Mouse (Mus musculus) adrenal gland, adult 18-20 months (tissue): ENCODE measurements around the gene Igfbp3. TPM values are rescaled to one million over a fixed set of nuclear protein-coding genes. Genes with fewer than 3 reads are reported as not detected.

Experiments used
- DNase-seq, 2 experiments: peaks; one replicate each; pipeline ENCODE4 v3.0.0; 2021 to 2022; ENCODE audit warnings: low spot score in 2 of 2
- total RNA-seq, 2 experiments: library from RNA; stranded (reverse); gene quantifications; 1 replicate in 1 of 2; 2 replicates in 1 of 2; pipeline ENCODE4 v1.2.3; 2021

The Igfbp3 gene
- total RNA-seq, 2 experiments from 2014 or later, result 49.2 to 73.6 TPM

DNA sequence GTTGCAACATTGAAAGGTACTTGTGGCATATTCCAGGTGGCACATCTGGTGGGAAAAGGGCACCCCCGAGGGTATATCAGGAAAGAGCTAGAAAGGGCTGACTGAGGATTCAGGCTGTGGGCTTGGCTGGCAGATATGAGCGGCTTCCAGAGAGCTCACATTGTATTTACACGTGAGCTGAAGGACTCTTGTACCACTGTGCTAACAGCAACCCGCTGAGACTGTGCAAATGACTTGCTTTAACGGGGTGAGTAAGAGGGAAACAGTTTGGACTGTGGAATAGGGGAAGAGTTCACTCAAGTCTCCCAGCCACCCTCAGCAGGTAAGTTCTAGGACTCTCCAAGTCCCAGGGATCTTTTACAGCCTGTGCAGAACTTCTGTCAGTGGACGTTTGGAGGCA lies 40.1 kb downstream of the Igfbp3 start:
- no peak for DNase-seq

DNA sequence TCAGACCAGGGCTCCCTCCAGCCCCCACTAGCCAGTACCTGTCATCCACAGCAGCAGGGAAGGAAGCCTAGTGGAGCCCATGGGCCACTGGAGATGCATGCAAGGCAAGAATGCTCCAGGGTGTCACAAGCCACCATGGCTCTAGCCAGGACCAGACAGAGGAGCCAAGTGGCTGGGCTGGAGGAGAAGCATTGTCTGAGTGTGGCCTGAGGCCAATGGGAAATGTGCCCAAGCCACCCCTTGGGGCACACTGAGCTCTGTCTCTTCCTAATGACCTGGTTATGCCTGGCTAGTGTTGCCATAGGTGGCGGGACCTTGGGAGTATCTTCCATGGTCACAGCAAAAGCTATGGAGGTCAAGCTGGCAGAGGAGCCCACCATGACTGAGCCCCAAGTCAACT lies 44.1 kb downstream of the Igfbp3 start:
- DNase-seq, result no peak

GRCm38 (mm10) chr11:7164416-7164815 lies 49.3 kb downstream of the Igfbp3 start:
- DNase-seq, result no peak

- no peak for DNase-seq
Observed at GRCm38 (mm10) chr11:7161502-7162174, 52.1 kb downstream of the Igfbp3 start.

DNA sequence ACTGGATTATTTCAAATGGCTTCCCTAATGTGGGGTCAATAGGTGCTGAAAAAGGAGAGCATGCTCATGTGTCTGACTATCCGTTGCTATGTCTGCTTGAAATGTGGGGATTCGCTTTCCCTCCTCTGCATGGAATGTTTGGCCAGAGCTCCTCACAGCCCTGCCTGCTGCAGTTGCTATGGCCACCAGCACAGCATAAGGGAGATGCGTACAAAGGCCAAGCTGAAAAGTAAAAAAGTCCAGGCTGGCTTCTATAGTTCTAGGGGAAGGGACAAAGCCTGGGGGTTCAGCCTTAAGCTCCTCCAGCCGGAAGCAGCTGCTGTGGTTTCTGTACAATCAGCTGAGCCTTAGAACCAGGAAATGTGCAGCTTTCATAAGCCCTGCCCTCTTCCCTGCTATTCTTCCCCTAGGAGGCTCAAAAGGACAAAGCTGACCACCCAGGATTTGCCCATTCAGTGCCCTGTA lies 53.1 kb downstream of the Igfbp3 start:
- no peak for DNase-seq

GRCm38 (mm10) chr11:7160146-7160545 lies 53.6 kb downstream of the Igfbp3 start:
- DNase-seq, result no peak

- DNase-seq, result no peak
Observed at GRCm38 (mm10) chr11:7158196-7158595, 55.5 kb downstream of the Igfbp3 start.

DNA sequence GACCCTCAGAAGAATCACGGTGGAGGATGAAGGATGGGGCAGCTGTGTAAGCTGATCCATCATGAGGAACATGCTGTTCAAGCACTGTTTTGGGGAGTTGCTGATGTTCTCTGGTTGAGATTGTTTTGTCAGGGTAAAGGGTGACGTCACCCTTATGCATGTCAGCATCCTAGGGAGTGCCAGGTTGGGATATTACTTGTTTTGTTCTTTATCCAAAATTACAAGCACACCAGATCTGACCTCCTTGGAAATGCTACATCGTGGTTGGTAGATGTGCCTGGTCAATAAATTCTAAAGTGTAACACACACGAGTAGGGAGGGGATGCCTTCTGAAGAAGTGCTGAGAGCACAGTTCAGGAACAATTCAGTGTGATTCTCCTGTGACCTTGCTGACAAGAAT lies 57.3 kb downstream of the Igfbp3 start:
- DNase-seq, result no peak

Other genes with a start within 250 kb of the Igfbp3 start
- 1 to 10 TPM; 3.9 to 4.4 TPM for gene Adcy1, start 150.4 kb downstream of the Igfbp3 start, total RNA-seq
- not detected for gene Gm11985, start 25.4 kb downstream of the Igfbp3 start, total RNA-seq
- not detected for gene Igfbp1, start 16.1 kb downstream of the Igfbp3 start, total RNA-seq